Mouse (Mus musculus): ENCODE results near the gene Tob2.

DNA sequence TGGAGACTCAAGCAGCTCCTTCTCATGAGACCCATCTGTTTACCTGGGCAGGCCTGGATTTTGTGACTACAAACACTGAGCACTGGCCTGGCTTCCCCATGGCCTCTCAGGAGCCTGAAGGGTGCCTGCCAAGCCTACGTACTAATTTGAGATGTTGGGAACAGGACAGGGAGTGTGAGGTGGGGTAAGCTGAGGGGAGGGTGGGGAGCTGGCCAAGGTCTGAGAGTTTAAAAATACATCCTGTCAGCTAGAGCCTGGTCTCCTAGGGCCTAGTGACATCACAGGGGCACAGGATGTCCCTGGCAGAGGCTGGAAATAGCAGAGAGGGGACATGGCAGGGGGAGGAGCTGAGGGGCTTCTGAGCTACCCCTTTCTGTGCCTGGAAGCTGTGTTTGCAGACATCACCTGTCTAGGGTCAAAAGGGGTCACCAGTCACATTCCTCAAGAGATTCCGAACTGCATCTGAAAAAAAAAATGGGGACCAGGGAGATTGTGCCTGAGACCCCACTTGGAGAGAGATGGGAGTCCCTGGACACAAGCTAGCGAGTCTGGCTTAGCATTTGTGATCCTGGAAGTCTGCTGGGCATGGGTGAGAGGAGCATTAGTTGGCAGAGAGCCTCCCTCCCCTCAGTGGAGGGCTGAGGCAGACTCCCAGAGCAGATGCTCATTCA, 24.3 kb downstream of the Tob2 start:
- TF ChIP-seq CTCF (IDR thresholded peaks at IDR 0.05; ENCODE audit: low read depth) (no peak), EP300 (IDR thresholded peaks at IDR 0.05; ENCODE audit: low read depth) (no peak)

Measured in liver, embryonic 14.5 days (tissue).